Mouse (Mus musculus): ENCODE data around the gene Ankfn1.

Ankfn1 gene

DNA sequence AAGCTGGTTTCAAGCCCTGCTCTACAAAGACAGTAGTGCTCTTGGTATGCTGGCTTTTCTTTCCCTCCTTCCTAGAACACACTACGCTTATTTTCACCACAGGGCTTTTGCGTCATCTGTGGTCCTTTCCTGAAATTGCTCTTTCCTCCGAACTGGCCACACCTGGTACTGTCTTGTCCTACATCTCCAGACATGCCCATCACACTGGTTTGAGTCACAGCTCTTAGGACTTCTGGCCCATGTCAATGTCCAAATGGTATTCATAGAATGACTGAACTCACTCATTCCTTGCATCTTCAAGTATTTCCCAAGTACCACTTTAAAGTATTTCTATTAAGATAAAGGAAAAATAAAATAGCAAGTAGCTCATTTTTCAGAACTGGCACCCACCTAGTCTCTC is 416.6 kb downstream of the Ankfn1 start:
- DNase-seq (ENCODE audit: low read depth, low spot score): no peak
- no peaks in the 10 kb centered on the region for H3K36me3 ChIP-seq (ENCODE audit: control insufficient read depth, insufficient read depth, low read length, poor library complexity, severe bottlenecking)
- no peaks in the 10 kb centered on the region for H3K27me3 ChIP-seq (ENCODE audit: control insufficient read depth, insufficient read depth, low read length, poor library complexity, severe bottlenecking)

DNA sequence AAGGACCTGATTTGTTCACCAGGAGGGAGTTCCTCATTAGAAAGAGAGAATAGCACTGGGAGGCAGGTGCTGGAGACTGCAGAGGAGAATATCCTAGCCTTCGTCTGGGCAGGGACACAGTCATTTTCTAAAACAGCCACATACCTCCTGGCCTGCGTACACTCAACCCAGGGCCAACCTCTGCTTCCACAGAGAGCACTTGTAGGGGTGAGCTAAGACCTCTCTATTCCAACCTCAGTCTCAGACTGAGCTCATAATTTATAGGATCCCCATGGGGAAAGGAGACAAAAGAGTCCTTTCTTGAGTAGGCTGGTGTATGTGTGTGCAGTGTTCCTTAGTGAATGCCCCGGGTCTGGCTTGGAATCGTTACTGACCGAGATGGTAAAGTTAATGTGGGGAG is 418.9 kb downstream of the Ankfn1 start:
- no peak for DNase-seq (ENCODE audit: low read depth, low spot score)
- Histone ChIP-seq H3K36me3 (ENCODE audit: control insufficient read depth, insufficient read depth, low read length, poor library complexity, severe bottlenecking) (no peaks in the 10 kb centered on the region), H3K27me3 (ENCODE audit: control insufficient read depth, insufficient read depth, low read length, poor library complexity, severe bottlenecking) (no peaks in the 10 kb centered on the region)

DNA sequence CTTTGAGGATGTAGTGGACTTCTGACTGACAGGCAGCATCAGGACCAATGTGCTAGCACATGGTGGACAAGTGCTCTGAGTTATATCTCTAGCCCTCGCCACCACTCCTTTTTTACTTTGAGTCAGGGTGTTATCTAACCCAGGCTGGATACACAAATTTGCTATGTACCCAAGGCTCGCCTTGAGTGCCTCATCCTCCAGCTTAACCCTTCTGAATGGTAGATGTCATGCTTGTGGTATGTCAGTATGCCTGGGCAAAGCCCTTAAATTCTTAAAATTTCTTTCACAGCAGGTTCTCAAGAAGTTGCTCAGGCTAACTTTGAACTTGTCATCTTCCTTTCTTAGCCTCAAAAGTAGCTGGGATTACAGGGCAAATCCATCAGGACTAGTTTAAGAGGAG is 421.0 kb downstream of the Ankfn1 start:
- DNase-seq (ENCODE audit: low read depth, low spot score): no peak
- H3K36me3 ChIP-seq (ENCODE audit: control insufficient read depth, insufficient read depth, low read length, poor library complexity, severe bottlenecking): no peaks in the 10 kb centered on the region
- no peaks in the 10 kb centered on the region for H3K27me3 ChIP-seq (ENCODE audit: control insufficient read depth, insufficient read depth, low read length, poor library complexity, severe bottlenecking)

DNA sequence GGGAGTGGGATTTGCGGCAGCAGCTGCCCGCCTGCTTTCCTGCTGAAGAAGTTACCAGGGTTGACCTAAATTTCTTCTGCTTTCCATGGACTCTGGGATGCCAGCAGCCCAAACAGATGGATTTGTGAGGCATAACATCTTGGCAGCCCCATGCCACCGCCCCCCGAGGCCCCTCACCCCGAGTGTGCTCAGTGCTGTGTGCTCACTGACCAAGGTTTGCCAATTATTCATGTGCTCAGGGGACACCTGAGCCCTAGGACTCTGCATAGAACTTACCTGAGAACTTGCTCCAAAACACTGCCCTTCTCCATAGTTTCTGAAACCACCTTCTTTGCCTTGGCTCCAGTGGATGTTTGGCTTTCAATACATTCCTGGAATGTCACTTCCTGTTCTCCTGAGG is 421.4 kb downstream of the Ankfn1 start:
- no peak for DNase-seq (ENCODE audit: low read depth, low spot score)
- Histone ChIP-seq H3K27me3 (ENCODE audit: control insufficient read depth, insufficient read depth, low read length, poor library complexity, severe bottlenecking) (no peaks in the 10 kb centered on the region), H3K36me3 (ENCODE audit: control insufficient read depth, insufficient read depth, low read length, poor library complexity, severe bottlenecking) (no peaks in the 10 kb centered on the region)

DNA sequence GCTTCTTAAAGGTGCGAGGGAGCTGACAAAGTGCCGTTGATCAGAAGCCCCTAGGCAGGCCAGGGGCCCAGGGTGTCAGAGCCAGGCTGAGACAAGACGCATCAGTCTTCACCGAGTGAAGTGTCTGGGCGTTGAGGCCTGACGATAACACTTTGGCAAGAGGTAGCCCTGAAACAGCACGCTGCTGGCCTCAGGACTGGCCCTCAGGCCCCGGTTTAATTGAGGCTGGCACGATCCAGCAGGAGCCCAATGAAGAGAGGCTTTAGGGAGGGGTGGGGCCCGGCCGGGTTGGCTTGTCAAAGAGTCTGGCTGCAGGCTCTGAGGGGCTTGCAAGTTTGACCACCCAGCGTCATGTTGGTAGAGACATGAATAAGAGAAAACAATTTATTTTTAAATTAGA is 437.2 kb downstream of the Ankfn1 start:
- Histone ChIP-seq H3K36me3 (ENCODE audit: control insufficient read depth, insufficient read depth, low read length, poor library complexity, severe bottlenecking) (no peaks in the 10 kb centered on the region), H3K27me3 (ENCODE audit: control insufficient read depth, insufficient read depth, low read length, poor library complexity, severe bottlenecking) (peaks cover 1% of the 10 kb centered on the region; the same call in 1 of the 2 replicates)
- DNase-seq (ENCODE audit: low read depth, low spot score): no peak

Data from splenic B cell, adult 2 months (primary cell).